Mouse (Mus musculus) skeletal muscle tissue, adult 2 months (tissue): ENCODE measurements at regions not wholly inside any gene's neighbourhood (a gene's known extent, or its start where the extent isn't known, plus 50 kb on each side); places are given as distances from the start of the nearest gene placed in this dataset.
"Not testable (repeated sequence)": the region's sequence is repeated elsewhere in the genome, so short reads cannot be mapped to it uniquely, and the experiment has no call there.

Experiments
- DNase-seq: peaks from one replicate; pipeline ENCODE4 v3.0.0-alpha.2; 2012; ENCODE audit warnings: low read depth, low spot score

GRCm38 (mm10) chr17:82909189-82909588, 305.9 kb upstream of the Pkdcc start:
- DNase-seq: no peak

- DNase-seq: not testable (repeated sequence)
Measured at GRCm38 (mm10) chr17:82922986-82923385, 292.1 kb upstream of the Pkdcc start.

GRCm38 (mm10) chr17:82925751-82926150, 289.3 kb upstream of the Pkdcc start:
- DNase-seq: no peak

- no peak for DNase-seq
Measured at GRCm38 (mm10) chr17:82927681-82928080, 287.4 kb upstream of the Pkdcc start.

GRCm38 (mm10) chr17:82929511-82929910, 285.6 kb upstream of the Pkdcc start:
- DNase-seq: no peak

GRCm38 (mm10) chr17:82930738-82931137, 284.4 kb upstream of the Pkdcc start:
- DNase-seq: no peak

GRCm38 (mm10) chr17:82931476-82931875, 283.6 kb upstream of the Pkdcc start:
- no peak for DNase-seq

GRCm38 (mm10) chr17:82936836-82937235, 278.3 kb upstream of the Pkdcc start:
- no peak for DNase-seq

GRCm38 (mm10) chr17:82946083-82946482, 269.0 kb upstream of the Pkdcc start:
- DNase-seq: no peak

- no peak for DNase-seq
Measured at GRCm38 (mm10) chr17:82949794-82950193, 265.3 kb upstream of the Pkdcc start.

- DNase-seq: no peak
Measured at GRCm38 (mm10) chr17:82950268-82950667, 264.8 kb upstream of the Pkdcc start.

GRCm38 (mm10) chr17:82957409-82957808, 257.7 kb upstream of the Pkdcc start:
- DNase-seq: peak; percentile 5

GRCm38 (mm10) chr17:82963374-82963773, 251.7 kb upstream of the Pkdcc start:
- DNase-seq: no peak

GRCm38 (mm10) chr17:82999710-83000109, 215.4 kb upstream of the Pkdcc start:
- DNase-seq: no peak

- DNase-seq: no peak
Measured at GRCm38 (mm10) chr17:83000411-83000810, 214.7 kb upstream of the Pkdcc start.

- DNase-seq: no peak
Measured at GRCm38 (mm10) chr17:83001567-83001966, 213.5 kb upstream of the Pkdcc start.

- no peak for DNase-seq
Measured at GRCm38 (mm10) chr17:83010845-83011244, 204.2 kb upstream of the Pkdcc start.

- no peak for DNase-seq
Measured at GRCm38 (mm10) chr17:83015656-83016055, 199.4 kb upstream of the Pkdcc start.

- DNase-seq: no peak
Measured at GRCm38 (mm10) chr17:83016936-83017335, 198.2 kb upstream of the Pkdcc start.

- DNase-seq: no peak
Measured at GRCm38 (mm10) chr17:83019267-83019666, 195.8 kb upstream of the Pkdcc start.

- peak; percentile 78 for DNase-seq
Measured at GRCm38 (mm10) chr17:83020576-83020975, 194.5 kb upstream of the Pkdcc start.

- DNase-seq: peak; percentile 77
Measured at GRCm38 (mm10) chr17:83025340-83025816, 189.7 kb upstream of the Pkdcc start.

GRCm38 (mm10) chr17:83034914-83035573, 180.0 kb upstream of the Pkdcc start:
- DNase-seq: peak; percentile 40

- DNase-seq: no peak
Measured at GRCm38 (mm10) chr17:83035574-83035918, 179.5 kb upstream of the Pkdcc start.
